Mouse (Mus musculus) liver, embryonic 14.5 days (tissue): Measurements from ENCODE around the gene Ccnd2.

ENCODE experiments used
- CTCF ChIP-seq: IDR thresholded peaks from 2 replicates; pipeline ENCODE4 v1.5.1; 2016; ENCODE audit warnings: antibody characterized with exemption, low read depth, control low read depth
- EP300 ChIP-seq: IDR thresholded peaks from 2 replicates; pipeline ENCODE4 v1.6.1; 2016; ENCODE audit warnings: antibody characterized with exemption, low read depth

DNA sequence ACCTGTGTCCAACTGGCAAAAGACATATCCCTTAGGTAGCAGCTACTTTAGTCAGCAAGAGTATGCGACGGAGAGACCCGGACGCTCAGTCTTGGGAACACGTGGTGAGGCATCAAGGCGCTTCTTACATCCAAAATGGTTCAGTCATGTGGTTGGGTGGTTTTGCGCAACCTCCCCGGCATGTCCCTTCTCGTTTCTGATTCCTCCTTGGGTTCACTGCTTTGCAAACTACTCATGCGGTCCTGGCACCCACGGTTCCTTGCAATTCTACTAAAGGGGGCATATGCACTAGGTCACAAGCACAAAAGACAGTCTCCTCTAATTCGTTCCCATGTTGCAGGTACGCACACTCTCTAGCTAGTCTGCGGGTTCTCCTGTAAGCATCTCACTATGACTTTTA is 22.3 kb downstream of the Ccnd2 start:
- TF ChIP-seq CTCF, result no peak
- no peak for TF ChIP-seq EP300
